ENCODE assay signal across 8 mouse cellular contexts in genomic region chr2:39006149-39006730, GRCm38 (mm10). TPM values are rescaled to one million over a fixed set of nuclear protein-coding genes. Genes with fewer than 3 reads are reported as not detected.
DNase-seq lines count a peak whose midpoint lies in the region; ATAC-seq and TF ChIP-seq lines count a peak whose summit lies in the region.

No protein-coding gene starts in this region.

- no peaks in the 10 kb centered on the region for H3K36me3 ChIP-seq in testis, adult 2 months (ENCODE audit: control insufficient read depth, insufficient read depth, low read length)
- H3K36me3 ChIP-seq in limb, embryonic 14.5 days (ENCODE audit: control insufficient read depth, insufficient read depth, low read length), result peaks cover 28% of the 10 kb centered on the region
- H3K36me3 ChIP-seq in stomach, postnatal 0 days (ENCODE audit: control insufficient read depth, insufficient read depth, low read length), result no peaks in the 10 kb centered on the region; the same call in 1 of the 2 replicates

- ATAC-seq in limb, embryonic 14.5 days (ENCODE audit: low FRiP score, low read depth), result no peak
- no peak for ATAC-seq in stomach, postnatal 0 days (ENCODE audit: low FRiP score, low TSS enrichment)

- no peak for TF ChIP-seq EP300 in stomach, postnatal 0 days (optimal IDR thresholded peaks at IDR 0.05)

- H3K4me1 ChIP-seq in testis, adult 2 months (ENCODE audit: control insufficient read depth, insufficient read depth, low read length), result peaks cover 10% of the 10 kb centered on the region
- peaks cover 34% of the 10 kb centered on the region for H3K4me1 ChIP-seq in limb, embryonic 14.5 days (ENCODE audit: control insufficient read depth, insufficient read depth, low read length)
- peaks cover 6% of the 10 kb centered on the region for H3K4me1 ChIP-seq in stomach, postnatal 0 days (replicated peaks; ENCODE audit: control insufficient read depth, insufficient read depth)

- no peak overlapping the region for H3K27ac ChIP-seq in testis, adult 2 months (ENCODE audit: control insufficient read depth, insufficient read depth, low read depth, low read length)
- no peak overlapping the region for H3K27ac ChIP-seq in limb, embryonic 14.5 days (replicated peaks; ENCODE audit: low read depth, low read length)
- 0 out of 2 replicates have a peak overlapping the region, but pooled peaks have one; percentile 0 for H3K27ac ChIP-seq in stomach, postnatal 0 days (replicated peaks)

- TF ChIP-seq POLR2A in testis, adult 2 months (IDR thresholded peaks at IDR 0.05; ENCODE audit: control insufficient read depth, low read depth, low read length), result no peak
- TF ChIP-seq POLR2A in limb, embryonic 14.5 days (IDR thresholded peaks at IDR 0.05; ENCODE audit: borderline replicate concordance, extremely low read depth, insufficient read depth, insufficient read length), result no peak

- DNase-seq in cerebellum, adult 9-10 months, result peak; percentile 47
- DNase-seq in cerebellum, adult 8-10 months, result no peak
- no peak for DNase-seq in testis, postnatal 14 days (ENCODE audit: low spot score)
- DNase-seq in limb, embryonic 14.5 days (ENCODE audit: low spot score), result no peak
- no peak for DNase-seq in stomach, postnatal 0 days (ENCODE audit: low spot score)
- no peak for DNase-seq in layer of hippocampus, adult 18-20 months (ENCODE audit: low spot score in 2 of 2)
- no peak for DNase-seq in layer of hippocampus, adult 8-10 months (ENCODE audit: low spot score in 2 of 2)

- 91% methylated on average over 14 of the region's 14 CpGs for WGBS in limb, embryonic 14.5 days
- WGBS in stomach, postnatal 0 days, result 79% methylated on average over 14 of the region's 14 CpGs

- no peaks in the 10 kb centered on the region for H3K9me3 ChIP-seq in limb, embryonic 14.5 days (ENCODE audit: control insufficient read depth, low read length)
- H3K9me3 ChIP-seq in stomach, postnatal 0 days (ENCODE audit: control insufficient read depth, low read length), result no peaks in the 10 kb centered on the region

- no peak for TF ChIP-seq CTCF in testis, adult 2 months (IDR thresholded peaks at IDR 0.05; ENCODE audit: control insufficient read depth, insufficient read depth, insufficient replicate concordance, low read depth, low read length)
- no peak for TF ChIP-seq CTCF in stomach, postnatal 0 days (IDR thresholded peaks at IDR 0.05; ENCODE audit: low read depth)

- H3K9ac ChIP-seq in limb, embryonic 14.5 days (ENCODE audit: low read depth, low read length, severe bottlenecking), result no peak overlapping the region
- no peak overlapping the region for H3K9ac ChIP-seq in stomach, postnatal 0 days (ENCODE audit: low read length)

- no peaks in the 10 kb centered on the region for H3K27me3 ChIP-seq in testis, adult 2 months (ENCODE audit: control insufficient read depth, insufficient read depth, low read length)
- H3K27me3 ChIP-seq in limb, embryonic 14.5 days (ENCODE audit: control insufficient read depth, insufficient read depth, low read length), result no peaks in the 10 kb centered on the region
- H3K27me3 ChIP-seq in stomach, postnatal 0 days (ENCODE audit: control insufficient read depth, insufficient read depth, low read length), result no peaks in the 10 kb centered on the region

- peak overlapping the region; percentile 57 for H3K4me3 ChIP-seq in testis, adult 2 months (ENCODE audit: control insufficient read depth, low read depth, low read length)
- H3K4me3 ChIP-seq in limb, embryonic 14.5 days (replicated peaks; ENCODE audit: low read length), result peak overlapping the region; percentile 76
- H3K4me3 ChIP-seq in stomach, postnatal 0 days (ENCODE audit: low read depth, low read length), result peak overlapping the region; percentile 64

- peak overlapping the region; percentile 62 for H3K4me2 ChIP-seq in limb, embryonic 14.5 days (replicated peaks; ENCODE audit: low read depth, low read length, severe bottlenecking)
- H3K4me2 ChIP-seq in stomach, postnatal 0 days (replicated peaks; ENCODE audit: low read depth), result peak overlapping the region; percentile 56

RNA-seq across cellular contexts. Expression of gene Rpl35, which starts 0.8 kb away (rescaled TPM):
- 162 and 205 TPM in 2 replicates for polyA plus RNA-seq in testis, adult 2 months (2012; rRNA removed)
- 448 and 806 TPM in 2 replicates for polyA plus RNA-seq in limb, embryonic 14.5 days (2012; rRNA removed)
- polyA plus RNA-seq in limb, embryonic 14.5 days (2014; fragmentation: Nextera tagmentation; extraction: Ambion mirVana), result 1,031 and 1,116 TPM in 2 replicates
- 956 and 1,016 TPM in 2 replicates for polyA plus RNA-seq in stomach, postnatal 0 days (2015; fragmentation: Nextera tagmentation; extraction: Ambion mirVana)
- total RNA-seq in layer of hippocampus, adult 18-20 months (2021), result 100 to 1,000 TPM; 283 to 295 TPM
- 100 to 1,000 TPM; 217 to 315 (median 252) TPM for total RNA-seq in layer of hippocampus, adult 8-10 months (2022)

RNA-seq across cellular contexts. Expression of gene Arpc5l, which starts 1.1 kb away (rescaled TPM):
- polyA plus RNA-seq in testis, adult 2 months (2012; rRNA removed), result 74.6 and 75.7 TPM in 2 replicates
- 49.8 and 61.7 TPM in 2 replicates for polyA plus RNA-seq in limb, embryonic 14.5 days (2012; rRNA removed)
- 116 and 122 TPM in 2 replicates for polyA plus RNA-seq in limb, embryonic 14.5 days (2014; fragmentation: Nextera tagmentation; extraction: Ambion mirVana)
- polyA plus RNA-seq in stomach, postnatal 0 days (2015; fragmentation: Nextera tagmentation; extraction: Ambion mirVana), result 136 and 142 TPM in 2 replicates
- 10 to 100 TPM; 91.3 to 96.4 TPM for total RNA-seq in layer of hippocampus, adult 18-20 months (2021)
- total RNA-seq in layer of hippocampus, adult 8-10 months (2022), result 10 to 100 TPM; 83.2 to 99.9 (median 93.0) TPM

RNA-seq across cellular contexts. Expression of gene Wdr38, which starts 9.0 kb away (rescaled TPM):
- polyA plus RNA-seq in testis, adult 2 months (2012; rRNA removed), result 79.1 and 99.2 TPM in 2 replicates
- 0.58 and 0.98 TPM in 2 replicates for polyA plus RNA-seq in limb, embryonic 14.5 days (2012; rRNA removed)
- 1.3 TPM in 2 replicates for polyA plus RNA-seq in limb, embryonic 14.5 days (2014; fragmentation: Nextera tagmentation; extraction: Ambion mirVana)
- 0.81 and 1.1 TPM in 2 replicates for polyA plus RNA-seq in stomach, postnatal 0 days (2015; fragmentation: Nextera tagmentation; extraction: Ambion mirVana)
- total RNA-seq in layer of hippocampus, adult 18-20 months (2021), result under 1 TPM; 0.71 to 0.79 TPM
- under 1 TPM; 0.45 to 0.83 (median 0.71) TPM for total RNA-seq in layer of hippocampus, adult 8-10 months (2022)

RNA-seq across cellular contexts. Expression of gene Golga1, which starts 59.1 kb away (rescaled TPM):
- 13.1 and 13.7 TPM in 2 replicates for polyA plus RNA-seq in testis, adult 2 months (2012; rRNA removed)
- polyA plus RNA-seq in limb, embryonic 14.5 days (2012; rRNA removed), result 36.7 and 37.9 TPM in 2 replicates
- polyA plus RNA-seq in limb, embryonic 14.5 days (2014; fragmentation: Nextera tagmentation; extraction: Ambion mirVana), result 30.9 and 32.3 TPM in 2 replicates
- 20.7 and 22.0 TPM in 2 replicates for polyA plus RNA-seq in stomach, postnatal 0 days (2015; fragmentation: Nextera tagmentation; extraction: Ambion mirVana)
- 10 to 100 TPM; 31.4 to 34.5 TPM for total RNA-seq in layer of hippocampus, adult 18-20 months (2021)
- 10 to 100 TPM; 27.3 to 44.0 (median 35.9) TPM for total RNA-seq in layer of hippocampus, adult 8-10 months (2022)

Comparison
In these comparisons a context has a peak if more than half of its experiments do, and no peak if none do; other contexts are left out.
1. RNA of gene Wdr38, which starts 9.0 kb away (polyA plus RNA-seq): 79.1 to 99.2 TPM in testis, adult 2 months; 0.58 to 1.3 TPM in limb, embryonic 14.5 days and 0.81 to 1.1 TPM in stomach, postnatal 0 days; every median in the first group is over 10 times any median in the second.
2. Peak in every context shown above with its lines, with median percentiles within 50 percentile points of each other: H3K4me3 ChIP-seq.